Mouse (Mus musculus): ENCODE results near the gene Ubald2.
"Not testable (repeated sequence)": the region's sequence is repeated elsewhere in the genome, so short reads cannot be mapped to it uniquely, and the experiment has no call there.

The Ubald2 gene

DNA sequence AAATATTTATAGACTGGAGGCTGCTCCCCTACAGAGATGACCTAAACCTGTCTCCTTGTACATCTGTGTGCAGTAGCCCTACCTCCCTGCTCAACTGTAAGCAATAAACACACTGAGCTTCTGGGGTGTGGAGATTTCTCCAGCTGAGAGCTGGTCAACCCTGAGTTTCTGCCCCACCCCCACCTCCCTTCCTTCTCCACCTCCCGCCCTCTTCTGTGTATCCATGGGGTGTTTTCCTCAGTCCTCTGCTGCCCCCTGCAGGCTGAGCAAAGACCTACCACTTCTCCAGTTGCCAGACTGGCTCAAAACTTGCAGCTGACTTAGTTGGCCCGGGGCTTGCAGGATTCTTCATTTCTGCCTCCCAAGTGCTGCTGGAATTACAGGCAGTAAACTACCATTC, 29.9 kb downstream of the Ubald2 start:
- peak; percentile 75 for DNase-seq (ENCODE audit: low spot score)

- no peak for DNase-seq (ENCODE audit: low spot score)
Observed at GRCm38 (mm10) chr11:116466141-116466540, 32.2 kb downstream of the Ubald2 start, which contains the start of gene Qrich2. Gene Qrich2 (minus strand): TSS chr11:116466241.

GRCm38 (mm10) chr11:116468338-116468737, 34.4 kb downstream of the Ubald2 start:
- not testable (repeated sequence) for DNase-seq (ENCODE audit: low spot score)

- DNase-seq (ENCODE audit: low spot score) = no peak
Observed at GRCm38 (mm10) chr11:116470249-116470648, 36.4 kb downstream of the Ubald2 start.

DNA sequence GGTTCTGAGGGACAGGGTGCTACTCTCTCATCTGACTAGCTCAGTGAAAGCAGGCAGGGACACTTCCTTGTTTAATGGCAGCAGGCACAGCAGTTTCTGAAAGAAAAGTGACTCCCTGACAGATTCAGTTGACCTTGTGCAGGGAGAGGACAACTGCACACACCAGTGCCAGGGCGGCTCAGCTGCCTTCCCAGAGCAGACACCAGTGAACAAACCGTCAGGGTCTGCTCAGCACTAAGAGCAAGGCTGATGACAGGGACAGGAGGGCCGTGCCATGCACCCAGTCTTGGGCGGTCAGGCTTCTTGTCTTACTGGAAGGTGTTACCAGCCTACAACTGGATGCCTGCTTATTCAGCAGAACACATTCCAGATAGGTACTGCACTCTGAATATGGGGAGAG, 37.0 kb downstream of the Ubald2 start:
- DNase-seq (ENCODE audit: low spot score) = no peak

DNA sequence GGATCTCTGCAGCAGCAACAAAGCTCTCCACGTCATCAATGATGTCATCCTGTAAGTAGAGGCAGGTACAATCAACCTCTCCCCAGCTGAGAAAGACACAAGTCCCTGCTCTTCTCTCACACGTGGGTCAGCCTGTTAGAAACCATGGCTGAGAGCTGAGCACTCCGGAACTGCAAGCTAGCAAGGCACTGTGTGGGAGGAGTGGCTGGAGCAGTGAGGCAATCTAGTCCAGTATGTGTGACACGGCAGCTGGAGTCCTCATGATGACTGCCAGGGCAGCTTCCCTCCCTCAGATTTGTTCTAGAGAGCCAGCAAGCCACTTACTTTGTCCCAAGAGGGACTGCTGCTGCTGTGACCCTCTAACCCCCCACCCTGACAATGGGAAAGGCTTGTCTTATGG, 38.4 kb downstream of the Ubald2 start:
- no peak for DNase-seq (ENCODE audit: low spot score)

- DNase-seq (ENCODE audit: low spot score) = no peak
Observed at GRCm38 (mm10) chr11:116476041-116476440, 42.1 kb downstream of the Ubald2 start.

DNA sequence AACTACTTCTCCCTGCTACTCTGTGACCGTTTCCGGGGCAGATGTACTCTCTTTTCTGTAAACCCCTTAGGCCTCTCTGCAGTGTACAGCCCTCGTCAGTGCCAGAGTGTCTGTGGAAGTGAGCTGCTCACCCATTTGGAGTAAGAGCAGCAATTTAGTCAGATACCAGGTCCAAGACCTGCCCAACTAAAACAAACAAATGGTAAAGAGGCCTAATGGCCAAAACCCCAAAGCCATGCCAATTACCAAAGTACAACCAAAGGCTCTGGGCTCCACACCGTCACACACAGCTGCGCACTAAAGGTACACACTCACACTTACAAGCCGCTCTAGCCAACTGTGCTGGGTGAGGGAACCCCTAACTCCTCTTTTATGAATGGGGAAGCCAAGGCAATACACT, 42.8 kb downstream of the Ubald2 start:
- no peak for DNase-seq (ENCODE audit: low spot score)

- DNase-seq (ENCODE audit: low spot score) = no peak
Observed at GRCm38 (mm10) chr11:116477160-116477759, 43.4 kb downstream of the Ubald2 start.

DNA sequence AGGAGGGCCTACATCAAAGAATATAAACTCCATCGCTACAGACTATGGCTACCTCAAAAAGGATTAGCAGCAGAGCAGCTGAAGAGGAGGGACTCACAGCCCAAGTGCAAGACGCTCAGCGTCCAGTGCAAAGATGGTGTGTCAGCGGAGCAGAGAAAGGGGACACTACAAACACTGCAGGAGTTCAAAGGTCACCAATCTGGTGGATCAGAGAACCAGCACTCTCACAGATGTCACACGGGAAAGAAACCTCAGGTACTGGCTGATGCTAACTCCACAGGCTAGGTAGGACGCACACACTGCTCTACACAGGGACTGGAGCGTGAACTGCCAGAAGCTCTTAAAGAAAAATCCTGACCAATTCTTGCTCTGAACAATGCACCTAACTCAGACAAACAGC, 45.1 kb downstream of the Ubald2 start:
- no peak for DNase-seq (ENCODE audit: low spot score)

GRCm38 (mm10) chr11:116479832-116480231, 45.9 kb downstream of the Ubald2 start:
- no peak for DNase-seq (ENCODE audit: low spot score)

GRCm38 (mm10) chr11:116480975-116481374, 47.1 kb downstream of the Ubald2 start:
- no peak for DNase-seq (ENCODE audit: low spot score)

DNA sequence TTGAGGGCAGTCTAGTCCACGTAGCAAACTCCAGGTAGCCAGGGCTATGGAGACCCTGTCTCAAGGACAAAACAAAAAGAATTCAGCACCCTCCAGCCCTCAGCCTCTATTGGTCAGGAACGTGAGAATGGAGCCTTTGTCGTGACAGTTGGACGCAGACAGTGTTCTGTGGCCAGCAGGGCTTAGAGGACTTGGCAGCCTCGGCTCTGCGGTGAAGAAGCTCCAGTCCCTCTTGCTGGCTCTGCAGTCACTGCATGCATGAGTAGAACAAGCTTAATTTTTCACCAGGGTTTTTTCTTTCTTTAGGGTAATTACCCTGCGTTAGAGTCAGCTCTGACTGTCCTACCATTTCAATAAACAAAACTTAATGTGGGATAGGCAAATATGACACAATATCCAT, 47.9 kb downstream of the Ubald2 start:
- no peak for DNase-seq (ENCODE audit: low spot score)

DNA sequence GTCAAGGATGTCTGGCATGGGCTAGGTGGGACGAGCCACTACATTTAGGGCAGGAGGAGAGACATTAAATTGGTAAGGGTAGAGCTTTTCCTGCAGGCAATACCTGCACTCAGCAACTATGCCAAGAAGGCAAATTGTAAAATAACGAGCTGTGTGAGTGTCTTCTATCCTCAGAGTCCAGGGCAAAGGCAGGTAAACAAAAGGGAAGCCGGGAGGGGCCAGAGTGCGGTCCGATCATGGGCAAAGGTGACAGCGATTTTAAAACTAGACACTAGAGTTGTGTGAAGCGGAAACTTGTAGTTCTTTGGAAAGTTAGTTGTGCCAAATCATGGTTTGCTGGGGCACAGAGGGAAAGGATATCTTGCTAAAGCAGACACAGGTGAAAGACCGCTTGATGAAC, 50.4 kb downstream of the Ubald2 start:
- DNase-seq (ENCODE audit: low spot score) = no peak

DNA sequence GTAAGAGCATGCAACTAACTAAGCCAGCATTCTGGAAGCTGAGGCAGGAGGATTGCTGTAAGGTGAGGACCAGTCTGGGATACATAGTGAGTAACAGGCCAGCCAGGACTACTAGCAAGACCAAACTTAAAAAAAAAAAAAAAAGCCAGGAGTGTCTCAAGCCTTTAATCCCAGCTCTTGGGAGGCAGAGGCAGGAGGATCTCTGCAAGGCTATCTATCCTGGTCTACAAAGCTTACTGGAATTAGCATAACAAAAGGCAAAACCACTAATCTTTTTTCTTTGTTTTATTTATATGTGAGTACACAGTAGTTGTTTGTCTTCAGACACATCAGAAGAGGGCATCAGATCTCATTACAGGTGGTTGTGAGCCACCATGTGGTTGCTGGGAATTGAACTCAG, 54.3 kb downstream of the Ubald2 start:
- no peak for DNase-seq (ENCODE audit: low spot score)
